Mouse (Mus musculus) brain, embryonic 18.5 days (tissue): ENCODE data around the gene Serp2.

Source experiments
- DNase-seq: peaks from one replicate; pipeline ENCODE4 v3.0.0-alpha.2; 2012; ENCODE audit warnings: low read depth, low spot score

The Serp2 gene

GRCm38 (mm10) chr14:76498210-76498609 lies 58.5 kb downstream of the Serp2 start:
- DNase-seq: no peak

- no peak for DNase-seq
These were observed 59.5 kb downstream of the Serp2 start for GRCm38 (mm10) chr14:76497187-76497586.

GRCm38 (mm10) chr14:76495022-76495421 lies 61.7 kb downstream of the Serp2 start:
- no peak for DNase-seq

DNA sequence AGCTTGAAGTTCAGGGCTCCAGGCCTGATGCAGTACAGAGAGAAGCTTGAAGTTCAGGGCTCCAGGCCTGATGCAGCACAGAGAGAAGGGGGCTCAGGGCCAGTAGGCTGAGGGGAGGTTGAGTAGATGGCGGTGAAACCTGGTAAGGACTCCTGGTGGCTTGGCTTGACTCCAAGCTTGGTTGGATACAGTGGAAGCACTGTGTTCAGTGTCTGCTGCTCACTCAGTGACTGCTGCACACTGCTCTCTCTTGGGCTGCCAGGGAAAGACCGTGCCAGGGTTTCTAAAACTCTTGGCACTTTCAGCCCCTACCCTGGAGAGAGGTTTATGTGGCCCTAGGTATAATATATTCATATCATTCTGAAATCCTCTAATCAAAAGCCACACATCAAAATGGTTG lies 67.6 kb downstream of the Serp2 start:
- DNase-seq: peak; percentile 42

- DNase-seq: no peak
These were observed 68.3 kb downstream of the Serp2 start for GRCm38 (mm10) chr14:76488101-76489044.

- no peak for DNase-seq
These were observed 69.1 kb downstream of the Serp2 start for GRCm38 (mm10) chr14:76487609-76488008.

GRCm38 (mm10) chr14:76483701-76484100 lies 73.0 kb downstream of the Serp2 start:
- no peak for DNase-seq
